Mouse (Mus musculus) v-Abl transformed pro-B cells (cell line): ENCODE measurements around the gene Cln3.

ENCODE experiments used
- in situ Hi-C, 2 experiments: fragments of 400-800 bp; cut with MboI; formaldehyde crosslinking; loops; one replicate each; pipeline ENCODE4 v1.15.1; 2025; ENCODE audit not compliant: unreplicated experiment in 2 of 2

Cln3 gene

DNA sequence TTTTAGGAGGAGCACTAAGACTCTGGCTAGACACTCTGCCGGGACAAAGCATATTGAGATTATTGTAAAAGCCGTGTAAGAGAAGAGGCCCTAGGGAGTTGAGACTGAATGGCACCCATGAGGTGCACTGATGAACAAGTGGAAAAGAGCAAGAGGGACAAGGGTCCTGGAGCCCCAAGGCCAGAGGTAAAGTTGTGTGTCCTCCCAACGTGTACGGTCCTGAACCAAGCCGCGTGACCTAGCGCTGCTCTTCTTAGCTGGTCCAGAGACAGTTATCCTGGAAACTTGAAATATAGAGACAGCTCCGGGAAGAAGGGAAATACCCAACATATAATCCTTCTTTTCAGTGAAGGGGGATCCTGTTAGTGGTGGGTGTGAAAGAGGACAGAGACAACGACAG, 49.2 kb downstream of the Cln3 start:
- in situ Hi-C loops = loop anchor here in 1 of 2 experiments (25.0 kb wide), 1 partner anchor 774 kb away; no protein-coding TSS in a partner anchor

DNA sequence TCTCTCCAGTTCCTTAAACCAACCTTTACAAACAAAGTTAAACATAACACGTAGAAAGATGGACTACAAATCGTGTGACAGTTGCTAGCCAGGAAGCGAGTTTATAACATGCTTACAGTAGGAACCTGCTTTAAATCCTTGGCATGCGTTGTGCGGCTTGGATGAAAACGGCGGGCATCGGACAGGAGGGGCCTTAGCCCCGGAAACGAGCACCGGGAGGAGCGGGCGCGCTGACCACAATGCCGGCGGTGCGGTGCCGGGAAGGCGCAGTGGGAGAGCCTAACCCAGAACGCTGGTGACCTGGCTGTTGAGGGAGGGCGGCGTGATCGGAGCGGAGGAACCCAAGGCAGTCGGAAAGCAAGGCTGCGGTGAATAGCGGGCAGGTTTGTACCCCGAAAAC, 49.9 kb downstream of the Cln3 start:
- in situ Hi-C loops = loop anchor here in 1 of 2 experiments (25.0 kb wide), 1 partner anchor 773 kb away; no protein-coding TSS in a partner anchor

DNA sequence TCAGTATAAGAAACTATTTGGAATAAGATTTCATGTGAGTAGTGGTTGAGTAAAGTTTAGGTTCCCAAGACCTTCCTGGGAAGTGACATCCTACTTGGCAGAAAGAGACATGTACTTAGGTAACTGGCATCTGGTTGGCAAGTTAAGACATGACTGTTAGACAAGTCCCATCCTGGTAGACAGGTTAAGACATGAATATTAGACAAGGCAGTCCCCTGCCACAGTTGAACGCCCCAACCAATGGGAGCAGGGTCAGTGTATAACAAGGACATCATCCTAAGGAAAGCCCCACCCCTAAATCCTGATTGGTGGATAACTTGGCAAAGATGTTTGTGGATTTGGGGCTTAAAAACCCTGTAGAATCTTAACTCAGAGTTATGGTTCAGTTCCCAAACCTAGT, 52.2 kb downstream of the Cln3 start:
- in situ Hi-C loops = loop anchor here in 1 of 2 experiments (5.0 to 25.0 kb wide), 2 partner anchors 211 to 771 kb away; no protein-coding TSS in a partner anchor

DNA sequence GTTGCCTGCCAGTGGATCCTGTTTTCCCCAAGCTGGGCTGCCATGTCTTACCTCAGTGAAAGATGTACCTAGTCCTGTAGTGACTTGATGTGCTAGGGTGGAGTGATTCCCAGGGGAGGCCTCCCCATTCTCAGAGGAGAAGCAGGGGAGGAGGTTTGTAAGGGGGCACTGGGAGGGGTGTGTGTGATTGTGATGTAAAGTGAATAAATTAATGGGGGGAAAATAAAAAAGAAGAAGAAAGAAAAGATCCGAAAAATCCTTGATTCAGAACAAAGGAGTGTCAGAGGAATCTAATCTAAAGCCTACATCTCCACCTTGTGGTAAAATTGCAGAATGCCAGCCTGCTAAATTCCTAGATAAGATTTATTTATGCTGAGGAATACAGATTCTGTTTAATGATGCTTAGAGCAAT, 57.4 kb downstream of the Cln3 start:
- in situ Hi-C loops = loop anchor here (5.0 to 25.0 kb wide), 6 partner anchors 46 to 766 kb away; no protein-coding TSS in a partner anchor

DNA sequence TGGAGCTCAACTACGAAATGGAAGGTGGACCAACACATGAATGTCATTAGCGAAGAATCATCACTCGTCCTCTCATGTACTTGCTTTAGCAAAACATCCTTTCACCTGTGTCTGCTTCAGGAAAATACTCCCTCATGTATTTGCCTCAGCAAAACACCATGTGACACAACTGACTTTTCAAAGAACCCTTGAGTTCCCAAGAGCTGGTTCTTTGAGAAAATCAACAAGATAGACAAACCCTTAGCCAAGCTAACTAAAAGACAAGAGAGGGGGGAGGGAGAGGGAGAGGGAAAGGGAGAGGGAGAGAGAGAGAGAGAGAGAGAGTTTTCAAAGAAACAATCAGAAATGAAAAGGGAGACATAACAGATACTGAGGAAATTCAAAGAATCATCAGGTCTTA, 62.3 kb downstream of the Cln3 start:
- in situ Hi-C loops = no loop called here
